Mouse (Mus musculus): ENCODE measurements around the gene Myocd.

Myocd gene

GRCm38 (mm10) chr11:65142838-65143417, 126.9 kb downstream of the Myocd start:
- DNase-seq (ENCODE audit: low read depth, low spot score), result no peak

- no peak for DNase-seq (ENCODE audit: low read depth, low spot score)
These were observed 130.8 kb downstream of the Myocd start for GRCm38 (mm10) chr11:65139030-65139429.

- DNase-seq (ENCODE audit: low read depth, low spot score), result no peak
These were observed 132.6 kb downstream of the Myocd start for GRCm38 (mm10) chr11:65137145-65137652.

GRCm38 (mm10) chr11:65135251-65135739, 134.5 kb downstream of the Myocd start:
- DNase-seq (ENCODE audit: low read depth, low spot score), result no peak

- DNase-seq (ENCODE audit: low read depth, low spot score), result no peak
These were observed 136.1 kb downstream of the Myocd start for GRCm38 (mm10) chr11:65133661-65134060.

GRCm38 (mm10) chr11:65129110-65129509, 140.7 kb downstream of the Myocd start:
- no peak for DNase-seq (ENCODE audit: low read depth, low spot score)

- no peak for DNase-seq (ENCODE audit: low read depth, low spot score)
These were observed 141.1 kb downstream of the Myocd start for GRCm38 (mm10) chr11:65128666-65129065.

GRCm38 (mm10) chr11:65126566-65126965, 143.2 kb downstream of the Myocd start:
- DNase-seq (ENCODE audit: low read depth, low spot score), result no peak
